Mouse (Mus musculus): ENCODE measurements around the gene Foxa2. TPM values are rescaled to one million over a fixed set of nuclear protein-coding genes. Genes with fewer than 3 reads are reported as not detected.

The Foxa2 gene
- polyA plus RNA-seq, 1 experiment: 0.55 TPM

- TF ChIP-seq CTCF (IDR thresholded peaks at IDR 0.05; ENCODE audit: borderline replicate concordance, control insufficient read depth, extremely low read depth, insufficient read depth, low read length, poor library complexity) (no peak), POLR2A (IDR thresholded peaks at IDR 0.05; ENCODE audit: control insufficient read depth, extremely low read depth, insufficient read depth, low read length, poor library complexity) (no peak)
- Histone ChIP-seq H3K27me3 (ENCODE audit: control insufficient read depth, insufficient read depth, low read length) (no peaks in the 10 kb centered on the region), H3K27ac (ENCODE audit: control insufficient read depth, insufficient read depth, low read length) (no peak overlapping the region), H3K4me3 (ENCODE audit: control insufficient read depth, insufficient read depth, low read length) (no peak overlapping the region), H3K36me3 (ENCODE audit: control insufficient read depth, insufficient read depth, low read length) (no peaks in the 10 kb centered on the region), H3K4me1 (replicated peaks; ENCODE audit: control insufficient read depth, insufficient read depth, low read length) (no peaks in the 10 kb centered on the region)
- WGBS: 33% methylated on average over 12 of the region's 12 CpGs
- no peak for DNase-seq
These were observed 23.4 kb downstream of the Foxa2 start for GRCm38 (mm10) chr2:148023340-148023806.

- no peaks in the 10 kb centered on the region for H3K27me3 ChIP-seq (ENCODE audit: control insufficient read depth, insufficient read depth, low read length)
- H3K27ac ChIP-seq (ENCODE audit: control insufficient read depth, insufficient read depth, low read length): no peak overlapping the region
- H3K36me3 ChIP-seq (ENCODE audit: control insufficient read depth, insufficient read depth, low read length): no peaks in the 10 kb centered on the region
- DNase-seq: no peak
- no peaks in the 10 kb centered on the region for H3K4me1 ChIP-seq (replicated peaks; ENCODE audit: control insufficient read depth, insufficient read depth, low read length)
- TF ChIP-seq CTCF (IDR thresholded peaks at IDR 0.05; ENCODE audit: borderline replicate concordance, control insufficient read depth, extremely low read depth, insufficient read depth, low read length, poor library complexity) (no peak), POLR2A (IDR thresholded peaks at IDR 0.05; ENCODE audit: control insufficient read depth, extremely low read depth, insufficient read depth, low read length, poor library complexity) (no peak)
- no peak overlapping the region for H3K4me3 ChIP-seq (ENCODE audit: control insufficient read depth, insufficient read depth, low read length)
- 46% methylated on average over 5 of the region's 5 CpGs for WGBS
These were observed 24.7 kb downstream of the Foxa2 start for GRCm38 (mm10) chr2:148021919-148022570.

GRCm38 (mm10) chr2:148021016-148021415 is 25.8 kb downstream of the Foxa2 start:
- TF ChIP-seq POLR2A (IDR thresholded peaks at IDR 0.05; ENCODE audit: control insufficient read depth, extremely low read depth, insufficient read depth, low read length, poor library complexity) (no peak), CTCF (IDR thresholded peaks at IDR 0.05; ENCODE audit: borderline replicate concordance, control insufficient read depth, extremely low read depth, insufficient read depth, low read length, poor library complexity) (no peak)
- H3K27ac ChIP-seq (ENCODE audit: control insufficient read depth, insufficient read depth, low read length): no peak overlapping the region
- no peak overlapping the region for H3K4me3 ChIP-seq (ENCODE audit: control insufficient read depth, insufficient read depth, low read length)
- no peaks in the 10 kb centered on the region for H3K36me3 ChIP-seq (ENCODE audit: control insufficient read depth, insufficient read depth, low read length)
- no peak for DNase-seq
- no peaks in the 10 kb centered on the region for H3K4me1 ChIP-seq (replicated peaks; ENCODE audit: control insufficient read depth, insufficient read depth, low read length)
- H3K27me3 ChIP-seq (ENCODE audit: control insufficient read depth, insufficient read depth, low read length): no peaks in the 10 kb centered on the region
- 57% methylated on average over 9 of the region's 9 CpGs for WGBS

GRCm38 (mm10) chr2:148020125-148020524 is 26.6 kb downstream of the Foxa2 start:
- TF ChIP-seq POLR2A (IDR thresholded peaks at IDR 0.05; ENCODE audit: control insufficient read depth, extremely low read depth, insufficient read depth, low read length, poor library complexity) (no peak), CTCF (IDR thresholded peaks at IDR 0.05; ENCODE audit: borderline replicate concordance, control insufficient read depth, extremely low read depth, insufficient read depth, low read length, poor library complexity) (no peak)
- no peak overlapping the region for H3K4me3 ChIP-seq (ENCODE audit: control insufficient read depth, insufficient read depth, low read length)
- H3K4me1 ChIP-seq (replicated peaks; ENCODE audit: control insufficient read depth, insufficient read depth, low read length): no peaks in the 10 kb centered on the region
- no peak for DNase-seq
- 64% methylated on average over 3 of the region's 3 CpGs for WGBS
- H3K27me3 ChIP-seq (ENCODE audit: control insufficient read depth, insufficient read depth, low read length): no peaks in the 10 kb centered on the region
- no peaks in the 10 kb centered on the region for H3K36me3 ChIP-seq (ENCODE audit: control insufficient read depth, insufficient read depth, low read length)
- no peak overlapping the region for H3K27ac ChIP-seq (ENCODE audit: control insufficient read depth, insufficient read depth, low read length)

- Histone ChIP-seq H3K27ac (ENCODE audit: control insufficient read depth, insufficient read depth, low read length) (no peak overlapping the region), H3K4me3 (ENCODE audit: control insufficient read depth, insufficient read depth, low read length) (no peak overlapping the region), H3K27me3 (ENCODE audit: control insufficient read depth, insufficient read depth, low read length) (no peaks in the 10 kb centered on the region), H3K4me1 (replicated peaks; ENCODE audit: control insufficient read depth, insufficient read depth, low read length) (no peaks in the 10 kb centered on the region), H3K36me3 (ENCODE audit: control insufficient read depth, insufficient read depth, low read length) (no peaks in the 10 kb centered on the region)
- WGBS: 89% methylated on average over 8 of the region's 8 CpGs
- TF ChIP-seq CTCF (IDR thresholded peaks at IDR 0.05; ENCODE audit: borderline replicate concordance, control insufficient read depth, extremely low read depth, insufficient read depth, low read length, poor library complexity) (no peak), POLR2A (IDR thresholded peaks at IDR 0.05; ENCODE audit: control insufficient read depth, extremely low read depth, insufficient read depth, low read length, poor library complexity) (no peak)
- DNase-seq: no peak
These were observed 28.7 kb downstream of the Foxa2 start for GRCm38 (mm10) chr2:148017782-148018690.

- Histone ChIP-seq H3K4me1 (replicated peaks; ENCODE audit: control insufficient read depth, insufficient read depth, low read length) (no peaks in the 10 kb centered on the region), H3K36me3 (ENCODE audit: control insufficient read depth, insufficient read depth, low read length) (no peaks in the 10 kb centered on the region), H3K27me3 (ENCODE audit: control insufficient read depth, insufficient read depth, low read length) (no peaks in the 10 kb centered on the region), H3K4me3 (ENCODE audit: control insufficient read depth, insufficient read depth, low read length) (no peak overlapping the region), H3K27ac (ENCODE audit: control insufficient read depth, insufficient read depth, low read length) (no peak overlapping the region)
- TF ChIP-seq CTCF (IDR thresholded peaks at IDR 0.05; ENCODE audit: borderline replicate concordance, control insufficient read depth, extremely low read depth, insufficient read depth, low read length, poor library complexity) (no peak), POLR2A (IDR thresholded peaks at IDR 0.05; ENCODE audit: control insufficient read depth, extremely low read depth, insufficient read depth, low read length, poor library complexity) (no peak)
- no peak for DNase-seq
- 84% methylated on average over 3 of the region's 3 CpGs for WGBS
These were observed 33.4 kb downstream of the Foxa2 start for GRCm38 (mm10) chr2:148013382-148013781.

Data from thymus, adult 2 months (tissue).